Mouse (Mus musculus) hindbrain, postnatal 0 days (tissue): Measurements from ENCODE around the gene Ptprg. TPM values are rescaled to one million over a fixed set of nuclear protein-coding genes. Genes with fewer than 3 reads are reported as not detected.
A peak's percentile ranks its signal among the peaks of the same experiment; 100 is the strongest.

Source experiments
- ATAC-seq: fragments of 200-750 bp; cut with Nextera tagmentation; 2 replicates; pipeline ENCODE4 v1.8.0; 2017; ENCODE audit warnings: mild to moderate bottlenecking, moderate TSS enrichment, moderate library complexity
- DNase-seq: peaks from one replicate; pipeline ENCODE4 v3.0.0-alpha.2; 2015; ENCODE audit warnings: low spot score
- H3K27ac ChIP-seq: fragments of 300-500 bp; sonication (generic); 2 replicates; pipeline ENCODE4 v1.5.1; 2014; ENCODE audit warnings: mild to moderate bottlenecking
- H3K27me3 ChIP-seq: fragments of 300-500 bp; sonication (generic); 2 replicates; pipeline ENCODE4 v1.6.1; 2014; ENCODE audit warnings: low read length, mixed read lengths; ENCODE audit not compliant: insufficient read depth
- H3K36me3 ChIP-seq: fragments of 300-500 bp; sonication (generic); 2 replicates; pipeline ENCODE4 v1.6.1; 2014; ENCODE audit warnings: low read length, mixed read lengths; ENCODE audit not compliant: insufficient read depth
- H3K4me1 ChIP-seq: fragments of 300-500 bp; sonication (generic); 2 replicates; pipeline ENCODE4 v1.6.1; 2014; ENCODE audit warnings: antibody characterized with exemption, low read length, mixed read lengths; ENCODE audit not compliant: insufficient read depth
- H3K4me2 ChIP-seq: fragments of 300-500 bp; sonication (generic); 2 replicates; pipeline ENCODE4 v1.6.1; 2014; ENCODE audit warnings: low read depth, mild to moderate bottlenecking, low read length, moderate library complexity, mixed read lengths
- H3K4me3 ChIP-seq: fragments of 300-500 bp; sonication (generic); 2 replicates; pipeline ENCODE4 v1.5.1; 2014; ENCODE audit warnings: low read length
- H3K9ac ChIP-seq: fragments of 300-500 bp; sonication (generic); replicated peaks from 2 replicates; pipeline ENCODE4 v1.6.1; 2014; ENCODE audit warnings: mild to moderate bottlenecking, low read length, moderate library complexity, mixed read lengths
- H3K9me3 ChIP-seq: fragments of 300-500 bp; sonication (generic); 2 replicates; pipeline ENCODE4 v1.6.1; 2016; ENCODE audit warnings: low read length, mixed read lengths
- CTCF ChIP-seq: IDR thresholded peaks from 2 replicates; pipeline ENCODE4 v1.5.1; 2016; ENCODE audit warnings: antibody characterized with exemption, control low read depth, low read depth
- WGBS: fragments of 180-500 bp; shearing (Covaris S2); extraction: QIAGEN DNeasy Blood & Tissue Kit; methylation state at CpG from one replicate; pipeline ENCODE4 v1.1.7; 2014; 5-methylcytosine and 5-hydroxymethylcytosine counted together
- polyA plus RNA-seq: library from polyadenylated mRNA; unstranded; fragments of >200 nt; fragmentation: Nextera tagmentation; extraction: Ambion mirVana; gene quantifications from 2 replicates; pipeline ENCODE4 v1.2.1, GENCODE M21; 2015
- total RNA-seq: library from RNA; depleted of rRNA; stranded (reverse); fragments of >200 nt; gene quantifications from 2 replicates; pipeline ENCODE4 v1.2.3, GENCODE M21; 2014

Gene Ptprg
- total and polyA plus RNA-seq, 2 experiments from 2014 or later = 33.0 to 101 TPM

DNA sequence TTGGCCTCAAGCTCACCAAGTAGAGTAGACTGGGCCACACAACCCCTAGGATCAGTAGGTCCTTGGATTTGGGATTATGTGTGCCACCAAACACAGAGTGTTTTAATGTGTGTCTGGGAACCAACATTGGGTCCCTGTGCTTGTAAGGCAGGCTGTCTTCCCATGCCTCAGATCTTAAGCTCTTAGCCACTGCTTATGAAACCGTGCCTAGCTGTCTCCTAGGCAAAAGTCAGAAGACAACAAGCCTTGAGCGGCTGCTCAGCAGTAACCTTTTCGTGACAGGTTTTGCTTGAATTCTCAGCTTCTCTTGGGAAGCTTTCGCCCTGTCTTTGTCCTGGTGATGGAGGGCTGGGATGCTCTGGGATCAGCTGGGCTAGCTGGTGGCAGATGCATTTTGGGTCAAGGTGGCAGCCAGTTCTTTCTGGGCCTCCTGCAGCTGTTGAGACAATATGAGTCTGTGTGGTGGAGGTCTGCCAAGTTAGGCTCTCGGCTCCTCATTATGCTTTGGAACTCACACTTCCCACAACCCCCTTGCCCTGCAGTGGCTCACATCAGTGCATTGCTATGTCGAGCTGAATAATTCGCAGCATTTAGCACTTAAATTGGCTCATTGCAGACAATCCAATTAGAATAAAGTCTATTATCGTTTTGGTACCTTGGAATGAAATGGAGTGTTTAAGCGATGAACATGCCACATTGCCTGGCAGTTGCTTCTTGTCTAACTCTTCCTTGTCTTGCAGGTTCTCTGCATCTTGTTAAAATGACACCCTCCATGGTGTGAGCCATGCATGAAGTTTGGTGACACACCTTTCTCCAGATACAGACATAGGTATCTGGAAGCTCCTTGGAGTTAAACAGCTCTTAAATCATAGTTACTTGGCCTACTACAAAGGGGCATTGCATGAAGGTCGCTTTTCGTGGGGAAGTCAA, 321.9 kb downstream of the Ptprg start:
- ATAC-seq (peak; percentile 89), DNase-seq (peak; percentile 83)
- Histone ChIP-seq H3K4me3 (no peak overlapping the region), H3K9ac (no peak overlapping the region), H3K36me3 (no peaks in the 10 kb centered on the region), H3K27ac (peak overlapping the region; percentile 57; the same call in 1 of the 2 replicates), H3K4me1 (peaks cover 14% of the 10 kb centered on the region; the same call in 1 of the 2 replicates), H3K27me3 (no peaks in the 10 kb centered on the region), H3K4me2 (no peak overlapping the region), H3K9me3 (no peaks in the 10 kb centered on the region)
- TF ChIP-seq CTCF = no peak
- 41% methylated on average over 11 of the region's 11 CpGs for WGBS

GRCm38 (mm10) chr14:11881082-11881481, 327.8 kb downstream of the Ptprg start:
- Histone ChIP-seq H3K27ac (no peak overlapping the region), H3K27me3 (no peaks in the 10 kb centered on the region), H3K4me3 (no peak overlapping the region), H3K9me3 (no peaks in the 10 kb centered on the region), H3K36me3 (no peaks in the 10 kb centered on the region), H3K9ac (no peak overlapping the region), H3K4me2 (no peak overlapping the region), H3K4me1 (peaks cover 13% of the 10 kb centered on the region; the same call in 1 of the 2 replicates)
- TF ChIP-seq CTCF = no peak
- ATAC-seq = no peak
- DNase-seq = no peak
- 65% methylated on average over 3 of the region's 3 CpGs for WGBS

GRCm38 (mm10) chr14:11883142-11883921, 330.0 kb downstream of the Ptprg start:
- Histone ChIP-seq H3K9ac (no peak overlapping the region), H3K27ac (peak overlapping the region; percentile 68), H3K4me2 (no peak overlapping the region), H3K4me1 (peaks cover 13% of the 10 kb centered on the region; the same call in 1 of the 2 replicates), H3K27me3 (no peaks in the 10 kb centered on the region), H3K4me3 (no peak overlapping the region), H3K36me3 (no peaks in the 10 kb centered on the region), H3K9me3 (no peaks in the 10 kb centered on the region)
- ATAC-seq (peak; percentile 92), DNase-seq (peak; percentile 72)
- no peak for TF ChIP-seq CTCF
- 29% methylated on average over 10 of the region's 10 CpGs for WGBS

GRCm38 (mm10) chr14:11883995-11884394, 330.7 kb downstream of the Ptprg start:
- H3K4me2 ChIP-seq = no peak overlapping the region
- H3K27ac ChIP-seq = peak overlapping the region; percentile 68

GRCm38 (mm10) chr14:11886417-11886816, 333.1 kb downstream of the Ptprg start:
- Histone ChIP-seq H3K9ac (no peak overlapping the region), H3K9me3 (no peaks in the 10 kb centered on the region), H3K27me3 (no peaks in the 10 kb centered on the region), H3K4me1 (peaks cover 8% of the 10 kb centered on the region; the same call in 1 of the 2 replicates), H3K36me3 (no peaks in the 10 kb centered on the region), H3K4me3 (no peak overlapping the region), H3K27ac (no peak overlapping the region), H3K4me2 (no peak overlapping the region)
- no peak for TF ChIP-seq CTCF
- WGBS = 79% methylated on average over 3 of the region's 3 CpGs
- DNase-seq (no peak), ATAC-seq (no peak)

More at GRCm38 (mm10) chr14:11883995-11884394, 330.7 kb downstream of the Ptprg start:
- TF ChIP-seq CTCF = no peak
- no peak for ATAC-seq
- Histone ChIP-seq H3K4me1 (peaks cover 13% of the 10 kb centered on the region; the same call in 1 of the 2 replicates), H3K4me3 (no peak overlapping the region), H3K27me3 (no peaks in the 10 kb centered on the region), H3K9ac (no peak overlapping the region), H3K9me3 (no peaks in the 10 kb centered on the region), H3K36me3 (no peaks in the 10 kb centered on the region)
- no peak for DNase-seq
- 59% methylated on average over 5 of the region's 5 CpGs for WGBS

DNA sequence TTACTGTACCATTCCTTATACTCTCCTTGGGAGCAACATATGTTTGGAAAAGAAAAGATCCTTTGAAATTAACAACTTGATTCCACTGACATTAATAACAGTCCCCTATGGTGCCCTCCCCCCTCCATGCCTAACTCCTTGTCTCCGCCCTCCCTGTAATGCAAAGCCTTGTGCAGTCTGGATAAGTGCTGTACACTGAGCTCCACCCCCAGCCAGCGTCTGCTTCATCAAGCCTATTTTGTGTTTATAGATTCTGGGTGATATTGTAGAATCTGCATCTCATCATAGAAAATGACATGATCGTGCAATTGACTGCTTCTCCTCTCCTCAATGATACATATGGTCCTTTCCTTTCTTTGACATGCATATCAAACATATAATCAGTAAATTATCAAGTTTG, 337.6 kb downstream of the Ptprg start:
- H3K4me2 ChIP-seq = no peak overlapping the region
- TF ChIP-seq CTCF = no peak
- H3K9me3 ChIP-seq = no peaks in the 10 kb centered on the region
- no peak overlapping the region for H3K4me3 ChIP-seq
- H3K4me1 ChIP-seq = peaks cover 4% of the 10 kb centered on the region; the same call in 1 of the 2 replicates
- no peak overlapping the region for H3K27ac ChIP-seq
- 72% methylated on average over 3 of the region's 3 CpGs for WGBS
- DNase-seq (no peak), ATAC-seq (no peak)
- no peaks in the 10 kb centered on the region for H3K36me3 ChIP-seq
- no peaks in the 10 kb centered on the region for H3K27me3 ChIP-seq
- H3K9ac ChIP-seq = no peak overlapping the region
